Mouse (Mus musculus): ENCODE measurements around the gene Col4a3bp.
A peak's percentile ranks its signal among the peaks of the same experiment; 100 is the strongest.
"Not testable (repeated sequence)": the region's sequence is repeated elsewhere in the genome, so short reads cannot be mapped to it uniquely, and the experiment has no call there.

The Col4a3bp gene

GRCm38 (mm10) chr13:96656673-96657072 is 114.3 kb downstream of the Col4a3bp start:
- DNase-seq = no peak

GRCm38 (mm10) chr13:96658936-96659335 is 116.5 kb downstream of the Col4a3bp start:
- no peak for DNase-seq

DNA sequence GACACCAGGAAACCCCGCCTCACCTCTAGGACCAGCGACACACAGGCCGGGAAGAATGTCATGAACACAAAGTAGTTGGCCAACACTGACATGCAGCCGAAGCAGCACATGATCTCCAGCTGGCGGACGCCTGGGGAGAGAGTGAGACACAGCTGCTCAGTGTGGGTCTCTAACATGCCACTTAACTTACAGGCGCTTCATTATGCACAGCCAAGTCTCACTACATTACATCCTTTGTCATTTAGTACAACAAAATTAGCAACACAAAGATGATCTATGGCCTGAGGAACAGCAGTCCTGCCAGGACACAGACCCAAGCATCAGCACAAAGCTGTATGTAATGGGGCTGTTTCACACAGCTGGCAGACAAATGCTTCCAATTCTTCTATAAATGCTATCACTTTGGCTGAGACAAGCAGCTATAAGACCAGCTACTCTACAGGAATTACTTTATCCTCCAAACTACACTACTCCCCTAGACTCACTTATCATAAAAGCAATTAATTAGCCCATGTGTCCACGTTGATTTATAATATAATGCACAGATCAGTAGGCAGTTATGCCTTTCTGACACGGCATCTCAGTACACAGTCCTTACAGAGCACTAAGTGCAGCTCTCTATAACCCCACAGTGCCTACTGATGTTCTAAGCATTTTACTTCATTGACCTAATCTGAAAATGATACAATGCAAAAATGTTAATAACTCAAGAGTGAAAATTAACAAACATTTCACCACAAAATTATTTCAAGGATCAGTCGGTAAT is 117.9 kb downstream of the Col4a3bp start:
- DNase-seq = peak; percentile 20

- DNase-seq = not testable (repeated sequence)
Measured at GRCm38 (mm10) chr13:96663120-96663519, 120.7 kb downstream of the Col4a3bp start.

GRCm38 (mm10) chr13:96664419-96664974 is 122.1 kb downstream of the Col4a3bp start:
- DNase-seq = no peak

- no peak for DNase-seq
Measured at GRCm38 (mm10) chr13:96670019-96670405, 127.6 kb downstream of the Col4a3bp start.

DNA sequence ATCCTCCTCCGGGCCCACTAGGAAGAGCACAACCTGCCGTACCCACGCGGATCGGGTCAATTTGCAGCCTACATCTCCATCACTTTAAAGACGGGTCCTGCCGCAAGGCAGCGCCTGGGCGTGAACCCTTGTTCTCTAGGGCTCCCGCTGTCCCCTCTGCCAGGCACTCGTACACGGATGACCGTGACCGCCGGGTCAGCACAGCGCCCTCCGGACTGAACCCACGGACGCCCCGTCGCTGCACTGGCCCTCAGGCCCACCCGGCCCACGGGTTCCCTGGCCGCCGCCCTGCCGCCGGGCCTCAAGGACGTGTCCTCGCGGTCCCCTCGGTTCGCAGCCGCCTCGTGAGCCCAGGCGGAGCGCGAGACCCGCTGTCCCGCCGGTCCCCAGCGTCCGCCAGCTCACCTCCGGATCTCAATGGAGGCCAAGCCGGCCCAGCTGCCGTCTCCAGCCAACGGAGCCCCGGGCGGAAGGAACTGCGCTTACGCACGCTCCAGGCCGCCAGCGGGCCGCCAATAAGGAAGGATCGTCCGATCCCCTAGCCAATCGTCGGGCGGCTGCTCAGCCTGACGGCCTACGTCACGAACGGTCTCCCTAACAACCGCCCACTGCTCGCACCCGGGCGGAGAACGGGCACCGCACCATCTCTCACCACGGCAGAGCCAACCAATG is 128.1 kb downstream of the Col4a3bp start, which contains the start of gene Hmgcr:
Hmgcr (minus strand) TSS at position 531 of the 672 bp plus-strand sequence.
- peak; percentile 99 for DNase-seq

DNA sequence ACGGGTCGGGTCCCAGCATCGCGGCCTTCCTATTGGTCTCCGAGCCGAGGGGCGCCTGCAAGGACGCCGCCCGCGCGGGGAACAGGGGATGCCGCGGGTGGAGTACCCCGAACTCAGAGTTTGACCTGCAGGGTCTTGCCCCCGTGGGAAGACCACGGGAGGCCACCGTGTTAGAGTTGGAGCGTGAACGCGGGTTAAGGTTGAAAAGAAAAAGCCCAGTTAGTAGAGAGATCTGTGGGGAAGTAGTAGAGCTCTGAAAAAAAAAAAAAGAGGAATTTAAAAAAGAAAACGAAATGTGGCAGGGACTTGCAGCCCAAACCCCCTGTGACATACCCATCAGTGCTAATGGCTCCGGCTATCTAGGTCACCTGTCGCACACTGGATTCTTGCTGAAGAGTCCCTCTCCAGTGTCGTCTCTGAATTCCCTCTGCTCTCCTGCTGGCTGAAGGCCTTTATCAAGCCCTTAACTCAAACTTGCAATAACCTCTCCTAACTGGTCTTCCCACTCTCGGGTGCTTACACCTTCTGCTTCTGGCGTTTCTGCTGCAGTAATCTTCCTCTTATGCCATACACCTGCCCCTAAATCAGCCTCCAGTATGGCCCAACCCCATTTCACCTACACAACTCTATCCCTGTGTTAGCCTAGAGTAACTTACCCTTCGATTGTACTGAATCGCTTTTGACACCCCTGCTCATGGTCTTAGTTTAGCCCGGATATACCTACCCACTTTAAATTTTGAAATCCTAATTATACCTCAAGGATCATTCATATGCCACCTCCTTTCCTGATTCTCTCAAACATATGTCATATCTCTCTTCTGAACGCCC is 128.9 kb downstream of the Col4a3bp start:
- DNase-seq = no peak

DNA sequence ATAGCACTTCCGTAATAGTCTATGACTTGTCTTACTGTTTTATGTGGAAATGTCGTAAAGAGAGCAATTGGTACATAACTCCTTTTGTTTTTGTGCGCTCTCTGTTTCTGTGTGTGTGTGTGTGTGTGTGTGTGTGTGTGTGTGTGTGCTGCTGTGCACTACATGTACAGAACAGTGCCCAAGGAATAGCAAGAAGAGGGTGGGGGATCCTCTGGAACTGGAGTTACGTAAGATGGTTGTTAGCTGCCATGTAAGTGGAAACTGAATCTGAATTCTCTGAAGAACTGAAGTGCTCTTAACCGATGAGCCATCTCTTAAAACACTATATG is 129.5 kb downstream of the Col4a3bp start:
- DNase-seq = no peak

- DNase-seq = no peak
Measured at GRCm38 (mm10) chr13:96672276-96672675, 129.9 kb downstream of the Col4a3bp start.

- no peak for DNase-seq
Measured at GRCm38 (mm10) chr13:96673817-96674216, 131.4 kb downstream of the Col4a3bp start.

DNA sequence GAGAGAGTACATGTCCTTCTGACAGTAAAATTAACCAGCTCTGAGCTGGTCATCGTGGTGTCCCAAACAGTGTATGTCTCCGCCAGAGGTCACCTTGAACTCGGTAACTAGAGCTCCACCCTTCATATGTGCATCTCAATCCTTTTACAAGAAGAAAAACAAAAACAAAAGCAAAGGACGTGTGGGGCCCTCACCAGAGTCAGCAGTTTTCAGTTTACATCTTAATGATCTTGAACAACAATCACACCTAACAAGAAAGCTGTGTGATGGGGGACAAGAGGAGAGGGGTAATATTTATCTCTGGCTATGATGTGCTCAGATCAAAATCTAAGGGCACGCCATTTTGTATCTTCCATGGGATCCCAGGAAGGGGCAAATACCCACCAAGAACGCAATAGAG is 133.3 kb downstream of the Col4a3bp start:
- DNase-seq = no peak

GRCm38 (mm10) chr13:96677071-96677470 is 134.7 kb downstream of the Col4a3bp start:
- no peak for DNase-seq

GRCm38 (mm10) chr13:96678616-96679015 is 136.2 kb downstream of the Col4a3bp start:
- no peak for DNase-seq

DNA sequence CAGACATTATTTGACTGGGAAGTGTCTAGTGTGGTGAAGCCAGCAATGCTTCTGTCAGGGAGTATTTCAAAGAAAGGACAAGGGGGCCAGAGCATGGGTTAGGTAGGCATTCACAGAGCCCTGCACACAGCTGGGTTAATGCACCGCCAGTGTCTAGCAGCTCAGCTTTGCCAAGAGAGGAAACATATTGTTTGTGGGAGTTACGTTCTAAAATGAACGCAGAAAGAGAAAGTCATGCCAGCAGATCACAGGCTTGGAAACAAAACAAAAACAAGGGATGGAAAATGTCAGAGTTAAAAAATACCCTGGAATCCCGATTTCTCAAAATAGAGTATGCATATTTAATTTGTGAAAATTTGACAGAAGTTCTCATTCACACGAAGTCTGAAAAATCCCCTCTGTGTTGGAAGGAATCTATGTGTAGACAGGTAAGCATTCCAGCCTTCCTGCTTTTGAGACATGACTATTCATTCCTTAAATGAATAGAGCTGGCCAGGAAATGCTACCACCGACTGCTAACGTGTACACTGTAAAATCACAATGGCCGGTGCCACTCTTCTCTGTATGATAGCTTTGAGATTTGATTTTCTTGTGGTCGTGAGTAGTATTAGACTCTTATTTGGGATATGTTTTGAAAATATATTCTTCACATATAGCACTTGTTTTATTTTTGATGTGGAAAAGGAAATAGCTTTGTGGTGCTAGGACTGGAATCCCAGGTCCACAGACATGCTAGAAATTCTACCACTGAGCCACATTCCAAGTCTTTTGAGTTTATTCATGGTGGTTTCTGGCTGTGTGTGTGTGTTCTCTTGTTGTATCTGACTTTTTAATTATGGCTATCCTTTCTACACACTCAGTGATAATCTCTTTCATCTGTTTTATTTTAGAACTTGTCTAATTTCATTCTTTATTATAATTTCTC is 138.0 kb downstream of the Col4a3bp start:
- no peak for DNase-seq

DNA sequence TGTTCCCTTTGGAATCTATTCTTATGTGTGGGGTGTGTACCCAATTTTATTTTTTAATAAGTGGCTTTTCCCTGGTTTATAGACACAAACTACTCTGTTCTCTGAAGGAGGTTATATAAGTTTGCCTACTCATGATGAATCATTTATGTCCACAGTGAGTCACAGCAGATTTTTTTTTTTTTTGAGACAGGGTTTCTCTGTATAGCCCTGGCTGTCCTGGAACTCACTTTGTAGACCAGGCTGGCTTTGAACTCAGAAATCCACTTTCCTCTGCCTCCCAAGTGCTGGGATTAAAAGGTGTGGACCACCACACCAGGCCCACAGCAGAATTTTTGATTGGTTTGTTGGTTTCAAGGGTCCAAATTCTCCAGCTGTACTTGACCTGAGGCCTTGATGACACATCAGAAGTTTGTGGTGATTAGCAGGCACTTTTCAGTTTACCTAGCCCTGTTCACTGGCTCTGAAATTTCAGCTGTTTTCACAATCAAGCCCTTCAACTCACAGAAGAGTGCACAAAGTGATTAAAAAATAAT is 138.7 kb downstream of the Col4a3bp start:
- no peak for DNase-seq

DNA sequence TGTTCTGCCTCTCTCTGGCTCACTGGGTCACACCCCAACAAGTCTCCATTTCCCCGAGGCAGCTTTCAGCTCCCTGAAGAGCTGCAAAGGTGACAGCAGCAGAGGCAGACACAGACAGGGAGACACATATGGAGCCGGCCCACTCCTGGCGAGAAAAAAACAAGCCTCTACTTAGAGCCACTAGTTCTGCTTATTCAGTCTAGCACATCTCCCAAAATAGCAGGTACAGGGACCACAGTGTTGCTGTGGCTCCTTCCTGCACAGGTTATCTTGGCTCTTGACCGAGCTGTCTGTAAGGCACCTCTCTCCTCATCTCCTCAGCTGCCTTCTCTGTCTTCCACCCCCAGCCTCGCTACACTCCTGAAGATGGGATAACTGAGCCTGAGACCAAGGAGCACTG is 142.4 kb downstream of the Col4a3bp start:
- no peak for DNase-seq

GRCm38 (mm10) chr13:96687261-96687660 is 144.8 kb downstream of the Col4a3bp start:
- DNase-seq = peak; percentile 4
